Mouse (Mus musculus) ES-E14 (cell line): ENCODE measurements at regions not wholly inside any gene's neighbourhood (a gene's known extent, or its start where the extent isn't known, plus 50 kb on each side); places are given as distances from the start of the nearest gene placed in this dataset.

ENCODE experiments used
- HCFC1 ChIP-seq: IDR thresholded peaks from 2 replicates; pipeline ENCODE4 v1.6.1; 2012; ENCODE audit warnings: low read length, inconsistent platforms, borderline replicate concordance; ENCODE audit not compliant: insufficient read depth
- MAFK ChIP-seq: IDR thresholded peaks from 2 replicates; pipeline ENCODE4 v1.6.1; 2014; ENCODE audit warnings: mild to moderate bottlenecking, low read depth, low read length, inconsistent platforms; ENCODE audit not compliant: insufficient read depth
- ZC3H11A ChIP-seq: IDR thresholded peaks from 2 replicates; pipeline ENCODE4 v1.6.1; 2012; ENCODE audit warnings: low read depth, mild to moderate bottlenecking, inconsistent platforms, low read length, borderline replicate concordance
- ZNF384 ChIP-seq: IDR thresholded peaks from 2 replicates; pipeline ENCODE4 v1.6.1; 2012; ENCODE audit warnings: low read depth, low read length, inconsistent platforms

DNA sequence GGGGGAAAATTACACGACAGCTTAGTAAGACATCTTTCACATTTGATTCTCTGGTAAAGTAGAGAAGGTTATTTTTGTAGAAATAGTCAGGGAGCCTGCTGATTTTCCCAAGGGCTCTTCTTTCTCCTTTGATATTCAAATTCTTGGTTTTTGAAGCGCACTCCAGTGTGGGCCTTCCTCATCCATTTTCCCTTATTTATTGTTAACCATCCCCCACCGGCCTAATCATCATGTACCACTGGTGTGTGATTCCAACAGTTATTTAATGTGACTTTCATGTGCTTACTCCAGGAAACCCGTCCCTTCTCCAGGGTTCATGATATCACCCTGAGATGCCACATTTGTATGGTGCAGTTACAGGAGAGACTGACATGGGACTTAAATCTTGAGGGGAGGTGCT, 114.0 kb upstream of the Epha4 start:
- TF ChIP-seq ZC3H11A (no peak), HCFC1 (no peak), MAFK (no peak), ZNF384 (no peak)
